Mouse (Mus musculus) midbrain, embryonic 14.5 days (tissue): ENCODE data around the gene Ppip5k2. TPM values are rescaled to one million over a fixed set of nuclear protein-coding genes. Genes with fewer than 3 reads are reported as not detected.

Experiments
- ATAC-seq: fragments of 200-750 bp; cut with Nextera tagmentation; 2 replicates; pipeline ENCODE4 v1.8.0; 2017; ENCODE audit warnings: moderate number of reproducible peaks, moderate library complexity; ENCODE audit not compliant: low FRiP score, low TSS enrichment
- DNase-seq: peaks from one replicate; pipeline ENCODE4 v3.0.0-alpha.2; 2015
- H3K27ac ChIP-seq: fragments of 300-500 bp; sonication (generic); replicated peaks from 2 replicates; pipeline ENCODE4 v1.5.1; 2014; ENCODE audit warnings: mild to moderate bottlenecking, low read depth, low read length, moderate library complexity
- H3K27me3 ChIP-seq: fragments of 300-500 bp; sonication (generic); 2 replicates; pipeline ENCODE4 v1.6.1; 2014; ENCODE audit warnings: low read length, control low read depth, mixed read lengths; ENCODE audit not compliant: control insufficient read depth, insufficient read depth
- H3K36me3 ChIP-seq: fragments of 300-500 bp; sonication (generic); 2 replicates; pipeline ENCODE4 v1.6.1; 2014; ENCODE audit warnings: low read length, control low read depth; ENCODE audit not compliant: control insufficient read depth, insufficient read depth
- H3K4me1 ChIP-seq: fragments of 300-500 bp; sonication (generic); 2 replicates; pipeline ENCODE4 v1.6.1; 2014; ENCODE audit warnings: mild to moderate bottlenecking, antibody characterized with exemption, low read length, control low read depth; ENCODE audit not compliant: control insufficient read depth, insufficient read depth
- H3K4me2 ChIP-seq: fragments of 300-500 bp; sonication (generic); 2 replicates; pipeline ENCODE4 v1.6.1; 2014; ENCODE audit warnings: mild to moderate bottlenecking, low read length, moderate library complexity
- H3K4me3 ChIP-seq: fragments of 300-500 bp; sonication (generic); replicated peaks from 2 replicates; pipeline ENCODE4 v1.5.1; 2014; ENCODE audit warnings: low read depth, low read length
- H3K9ac ChIP-seq: fragments of 300-500 bp; sonication (generic); replicated peaks from 2 replicates; pipeline ENCODE4 v1.6.1; 2014; ENCODE audit warnings: mild to moderate bottlenecking, low read length, moderate library complexity
- H3K9me3 ChIP-seq: fragments of 300-500 bp; sonication (generic); 2 replicates; pipeline ENCODE4 v1.6.1; 2016; ENCODE audit warnings: low read length, control low read depth, mixed read lengths; ENCODE audit not compliant: control insufficient read depth
- WGBS: fragments of 180-500 bp; shearing (Covaris S2); extraction: QIAGEN DNeasy Blood & Tissue Kit; methylation state at CpG from one replicate; pipeline ENCODE4 v1.1.7; 2014; 5-methylcytosine and 5-hydroxymethylcytosine counted together
- polyA plus RNA-seq: library from polyadenylated mRNA; unstranded; fragments of >200 nt; fragmentation: Nextera tagmentation; extraction: Ambion mirVana; gene quantifications from 2 replicates; pipeline ENCODE4 v1.2.1, GENCODE M21; 2014

The Ppip5k2 gene
- polyA plus RNA-seq = 64.1 and 83.0 TPM in 2 replicates

GRCm38 (mm10) chr1:97769904-97770753 is at the start of gene Ppip5k2, which contains the start of gene Gin1:
Gene Ppip5k2 (minus strand): TSS chr1:97770411.
Gene Gin1 (plus strand): TSS chr1:97770172.
- H3K4me3 ChIP-seq = peak within 1 kb of the TSS; percentile 88
- peaks cover 24% of the 10 kb centered on the region for H3K4me1 ChIP-seq
- WGBS = under 1% methylated on average over 66 of the region's 66 CpGs
- DNase-seq (peak; percentile 97), ATAC-seq (peak; percentile 98)
- H3K4me2 ChIP-seq = peak within 1 kb of the TSS; percentile 62
- no peaks in the 10 kb centered on the region for H3K36me3 ChIP-seq
- H3K9me3 ChIP-seq = no peaks in the 10 kb centered on the region
- peak within 1 kb of the TSS; percentile 91 for H3K27ac ChIP-seq
- peak within 1 kb of the TSS; percentile 91 for H3K9ac ChIP-seq
- no peaks in the 10 kb centered on the region for H3K27me3 ChIP-seq

GRCm38 (mm10) chr1:97809255-97809912 is 39.2 kb upstream of the Ppip5k2 start:
- Histone ChIP-seq H3K27ac (no peak overlapping the region), H3K9me3 (no peaks in the 10 kb centered on the region), H3K4me1 (no peaks in the 10 kb centered on the region), H3K4me3 (no peak overlapping the region), H3K9ac (no peak overlapping the region), H3K27me3 (no peaks in the 10 kb centered on the region), H3K36me3 (no peaks in the 10 kb centered on the region), H3K4me2 (no peak overlapping the region)
- ATAC-seq (no peak; the same call in 1 of the 2 replicates), DNase-seq (peak; percentile 84)
- 41% methylated on average over 2 of the region's 2 CpGs for WGBS

DNA sequence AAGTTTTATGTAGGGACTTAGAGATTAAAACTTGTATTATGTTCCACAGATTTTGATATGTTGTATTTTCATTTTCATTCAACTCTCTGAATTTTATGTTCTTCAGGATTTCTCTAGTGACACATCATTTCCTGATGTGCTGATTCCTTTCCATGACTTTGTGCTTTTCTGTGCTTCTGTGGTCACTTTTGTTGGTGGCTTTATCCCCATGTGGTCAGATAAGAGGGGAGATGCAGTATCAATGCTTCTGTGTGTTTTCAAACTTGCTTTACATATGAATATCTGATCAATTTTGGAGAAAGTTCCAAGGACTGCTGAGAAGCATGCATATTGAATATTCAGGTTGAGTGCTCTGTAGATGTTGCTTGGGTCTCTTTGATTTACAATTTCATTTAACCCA is 34.3 kb upstream of the Ppip5k2 start:
- H3K36me3 ChIP-seq = no peaks in the 10 kb centered on the region
- H3K9me3 ChIP-seq = no peaks in the 10 kb centered on the region
- ATAC-seq (no peak), DNase-seq (no peak)
- no peak overlapping the region for H3K4me3 ChIP-seq
- no peak overlapping the region for H3K4me2 ChIP-seq
- no peaks in the 10 kb centered on the region for H3K4me1 ChIP-seq
- no peaks in the 10 kb centered on the region for H3K27me3 ChIP-seq
- H3K27ac ChIP-seq = no peak overlapping the region
- H3K9ac ChIP-seq = no peak overlapping the region

DNA sequence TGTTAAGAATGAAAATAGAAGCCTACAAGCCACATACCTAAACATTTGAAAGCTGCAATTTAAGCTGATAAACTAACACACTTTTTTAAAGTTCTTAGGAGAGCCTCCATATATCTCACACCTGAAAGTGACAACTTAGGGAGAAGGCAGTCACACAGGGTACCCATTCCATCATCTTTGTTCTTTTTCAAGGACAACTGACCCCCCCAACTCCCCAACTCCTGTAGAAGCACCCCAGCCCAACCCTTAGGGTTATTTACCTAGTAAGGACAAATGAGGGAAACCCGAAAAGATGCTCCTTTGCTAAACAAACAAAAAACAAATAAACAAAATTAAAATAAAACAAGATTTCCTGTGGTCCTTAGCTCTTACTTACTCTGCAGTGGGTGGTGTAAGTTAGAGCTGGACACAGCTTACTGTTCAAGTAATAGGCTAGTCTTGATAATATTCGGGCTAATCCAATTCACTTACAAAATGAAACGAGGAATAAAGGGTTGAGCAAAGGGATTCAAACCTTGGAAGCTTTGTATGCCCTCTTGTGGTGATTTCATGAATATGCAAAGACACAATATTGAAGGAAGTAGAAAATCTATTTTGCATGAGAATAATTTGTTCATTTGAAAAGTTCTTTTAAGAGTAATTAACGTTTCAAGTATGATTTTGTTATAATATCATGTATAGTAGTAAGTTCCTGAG is 32.1 kb upstream of the Ppip5k2 start:
- H3K4me1 ChIP-seq = no peaks in the 10 kb centered on the region
- 38% methylated on average over 4 of the region's 4 CpGs for WGBS
- no peak overlapping the region for H3K4me3 ChIP-seq
- DNase-seq (peak; percentile 74), ATAC-seq (no peak)
- no peaks in the 10 kb centered on the region for H3K36me3 ChIP-seq
- no peak overlapping the region for H3K4me2 ChIP-seq
- H3K27me3 ChIP-seq = no peaks in the 10 kb centered on the region
- H3K27ac ChIP-seq = no peak overlapping the region
- H3K9me3 ChIP-seq = no peaks in the 10 kb centered on the region
- no peak overlapping the region for H3K9ac ChIP-seq

GRCm38 (mm10) chr1:97795936-97796335 is 25.7 kb upstream of the Ppip5k2 start:
- ATAC-seq = no peak

DNA sequence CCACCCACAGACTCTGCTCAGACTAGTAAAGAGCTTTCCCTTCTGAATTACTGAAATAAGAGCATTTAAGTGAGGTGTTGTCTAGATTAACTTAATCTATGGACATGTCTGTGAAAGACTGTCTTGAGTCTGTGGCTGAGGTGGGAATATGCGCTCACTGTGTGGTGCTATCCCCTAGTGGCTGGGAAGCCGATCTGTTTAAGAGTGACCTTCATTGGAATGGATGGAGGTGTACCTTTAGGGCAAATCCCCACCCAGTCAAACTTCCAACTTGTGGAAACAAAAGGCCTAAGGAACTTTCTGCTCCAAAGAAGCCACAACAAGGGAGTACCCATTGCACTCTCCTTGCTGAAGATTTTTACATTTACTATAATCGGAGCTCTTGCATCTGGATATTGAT is 23.9 kb upstream of the Ppip5k2 start:
- no peak for ATAC-seq
- Histone ChIP-seq H3K9ac (no peak overlapping the region), H3K9me3 (no peaks in the 10 kb centered on the region), H3K4me3 (no peak overlapping the region), H3K27me3 (no peaks in the 10 kb centered on the region), H3K36me3 (no peaks in the 10 kb centered on the region), H3K4me1 (no peaks in the 10 kb centered on the region), H3K4me2 (no peak overlapping the region), H3K27ac (no peak overlapping the region)
- 90% methylated on average over 3 of the region's 3 CpGs for WGBS
- no peak for DNase-seq

More at GRCm38 (mm10) chr1:97795936-97796335, 25.7 kb upstream of the Ppip5k2 start:
- Histone ChIP-seq H3K9me3 (no peaks in the 10 kb centered on the region), H3K36me3 (no peaks in the 10 kb centered on the region), H3K4me1 (no peaks in the 10 kb centered on the region), H3K4me2 (no peak overlapping the region), H3K27ac (no peak overlapping the region), H3K9ac (no peak overlapping the region), H3K4me3 (no peak overlapping the region), H3K27me3 (no peaks in the 10 kb centered on the region)
- 92% methylated on average over 9 of the region's 9 CpGs for WGBS
- no peak for DNase-seq

GRCm38 (mm10) chr1:97788490-97788889 is 18.3 kb upstream of the Ppip5k2 start:
- H3K4me1 ChIP-seq = no peaks in the 10 kb centered on the region
- no peaks in the 10 kb centered on the region for H3K36me3 ChIP-seq
- ATAC-seq (no peak), DNase-seq (no peak)
- H3K4me2 ChIP-seq = no peak overlapping the region
- no peaks in the 10 kb centered on the region for H3K9me3 ChIP-seq
- no peak overlapping the region for H3K27ac ChIP-seq
- WGBS = 92% methylated on average over 2 of the region's 2 CpGs
- H3K4me3 ChIP-seq = no peak overlapping the region
- H3K9ac ChIP-seq = no peak overlapping the region
- no peaks in the 10 kb centered on the region for H3K27me3 ChIP-seq

GRCm38 (mm10) chr1:97787674-97788073 is 17.5 kb upstream of the Ppip5k2 start:
- ATAC-seq (no peak), DNase-seq (no peak)
- no peak overlapping the region for H3K4me3 ChIP-seq
- H3K27me3 ChIP-seq = no peaks in the 10 kb centered on the region
- no peaks in the 10 kb centered on the region for H3K9me3 ChIP-seq
- H3K36me3 ChIP-seq = no peaks in the 10 kb centered on the region
- no peak overlapping the region for H3K9ac ChIP-seq
- no peak overlapping the region for H3K4me2 ChIP-seq
- H3K27ac ChIP-seq = no peak overlapping the region
- WGBS = 93% methylated on average over 3 of the region's 3 CpGs
- no peaks in the 10 kb centered on the region for H3K4me1 ChIP-seq
